Mouse (Mus musculus) cortical plate, adult 2 months (tissue): ENCODE results near the gene Tnfsf4. TPM values are rescaled to one million over a fixed set of nuclear protein-coding genes. Genes with fewer than 3 reads are reported as not detected.

ENCODE experiments used
- H3K27ac ChIP-seq: fragments of 200-500 bp; 2 replicates; pipeline ENCODE4 v1.5.1; 2012; ENCODE audit warnings: low read length, control low read depth, inconsistent platforms; ENCODE audit not compliant: insufficient read depth
- H3K4me1 ChIP-seq: fragments of 200-500 bp; 2 replicates; pipeline ENCODE4 v1.6.1; 2011; ENCODE audit warnings: low read length; ENCODE audit not compliant: control insufficient read depth, insufficient read depth
- H3K4me3 ChIP-seq: fragments of 200-500 bp; 2 replicates; pipeline ENCODE4 v1.5.1; 2011; ENCODE audit warnings: mild to moderate bottlenecking, low read length, control low read depth; ENCODE audit not compliant: insufficient read depth
- CTCF ChIP-seq: fragments of 200-500 bp; IDR thresholded peaks from 2 replicates; pipeline ENCODE4 v1.5.1; 2011; ENCODE audit warnings: mild to moderate bottlenecking, control low read depth, low read length; ENCODE audit not compliant: insufficient read depth; ENCODE audit errors: extremely low read depth
- POLR2A ChIP-seq: fragments of 200-500 bp; IDR thresholded peaks from 2 replicates; pipeline ENCODE4 v1.6.1; 2011; ENCODE audit warnings: mild to moderate bottlenecking, low read length, control low read depth; ENCODE audit not compliant: insufficient read depth; ENCODE audit errors: extremely low read depth
- polyA plus RNA-seq: library from polyadenylated mRNA; depleted of rRNA; stranded (reverse); fragments of >200 nt; gene quantifications from 2 replicates; pipeline ENCODE4 v1.2.3, GENCODE M21; 2012; rRNA removed

Gene Tnfsf4
- polyA plus RNA-seq, 1 experiment: not detected

GRCm38 (mm10) chr1:161444858-161445257 is 49.6 kb downstream of the Tnfsf4 start:
- H3K4me1 ChIP-seq: no peaks in the 10 kb centered on the region
- no peak overlapping the region for H3K27ac ChIP-seq
- no peak overlapping the region for H3K4me3 ChIP-seq
- TF ChIP-seq CTCF: no peak
- no peak for TF ChIP-seq POLR2A

- H3K27ac ChIP-seq: no peak overlapping the region
- no peak overlapping the region for H3K4me3 ChIP-seq
- no peaks in the 10 kb centered on the region for H3K4me1 ChIP-seq
- TF ChIP-seq POLR2A (no peak), CTCF (no peak)
Observed at GRCm38 (mm10) chr1:161451683-161452245, 56.6 kb downstream of the Tnfsf4 start.

GRCm38 (mm10) chr1:161452250-161452649 is 57.0 kb downstream of the Tnfsf4 start:
- H3K4me1 ChIP-seq: no peaks in the 10 kb centered on the region
- H3K27ac ChIP-seq: no peak overlapping the region
- no peak overlapping the region for H3K4me3 ChIP-seq
- TF ChIP-seq POLR2A: no peak
- TF ChIP-seq CTCF: no peak

DNA sequence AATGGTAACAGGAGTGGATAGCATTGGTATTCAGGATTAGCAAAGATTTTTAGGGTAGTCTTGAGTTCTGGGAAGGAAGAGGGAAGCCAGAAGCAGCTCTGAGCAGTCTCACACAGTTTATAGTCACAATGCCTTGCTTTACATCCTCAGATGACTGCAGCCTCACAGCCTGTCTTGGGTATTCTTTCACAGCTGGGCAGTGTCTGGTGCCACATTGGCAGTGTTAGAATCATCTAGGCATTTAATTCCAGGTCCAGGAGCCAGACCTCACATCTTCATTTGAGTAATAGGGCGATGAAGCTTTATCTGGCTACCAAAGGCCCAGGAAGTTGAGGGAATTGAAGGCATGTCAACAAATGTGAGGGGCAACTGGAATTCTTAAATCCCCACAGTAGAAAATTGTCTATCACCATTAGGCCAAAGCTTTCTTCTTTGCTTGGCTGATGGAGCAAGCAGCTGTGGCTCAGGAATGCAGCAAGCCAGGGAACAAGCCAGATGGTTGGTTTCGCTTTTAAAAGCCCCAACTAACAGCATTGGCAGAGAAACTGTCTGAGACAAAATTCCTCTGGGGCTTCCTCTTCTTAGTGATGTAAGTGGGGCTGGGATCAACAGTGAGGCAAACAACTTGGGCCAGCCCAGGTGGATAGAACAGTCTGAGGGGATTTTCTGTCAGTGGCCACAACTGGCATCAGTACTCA is 68.3 kb downstream of the Tnfsf4 start:
- H3K4me3 ChIP-seq: no peak overlapping the region
- no peaks in the 10 kb centered on the region for H3K4me1 ChIP-seq
- no peak overlapping the region for H3K27ac ChIP-seq
- TF ChIP-seq CTCF: no peak
- no peak for TF ChIP-seq POLR2A

Other genes starting within 250 kb of the Tnfsf4 start
- gene Tex50, start 236.1 kb upstream of the Tnfsf4 start, polyA plus RNA-seq: not detected in 2 replicates
- 455 and 511 TPM in 2 replicates for gene Prdx6, start 144.2 kb upstream of the Tnfsf4 start, polyA plus RNA-seq
- 0.06 TPM in 1 of 2 replicates, not detected in the other for gene Tnfsf18, start 99.2 kb downstream of the Tnfsf4 start, polyA plus RNA-seq